Mouse (Mus musculus) midbrain, embryonic 14.5 days (tissue): ENCODE measurements around the gene Asb18. TPM values are rescaled to one million over a fixed set of nuclear protein-coding genes. Genes with fewer than 3 reads are reported as not detected.

Source experiments
- ATAC-seq: fragments of 200-750 bp; cut with Nextera tagmentation; 2 replicates; pipeline ENCODE4 v1.8.0; 2017; ENCODE audit warnings: moderate number of reproducible peaks, moderate library complexity; ENCODE audit not compliant: low FRiP score, low TSS enrichment
- DNase-seq: peaks from one replicate; pipeline ENCODE4 v3.0.0-alpha.2; 2015
- H3K27ac ChIP-seq: fragments of 300-500 bp; sonication (generic); replicated peaks from 2 replicates; pipeline ENCODE4 v1.5.1; 2014; ENCODE audit warnings: mild to moderate bottlenecking, low read depth, low read length, moderate library complexity
- H3K27me3 ChIP-seq: fragments of 300-500 bp; sonication (generic); 2 replicates; pipeline ENCODE4 v1.6.1; 2014; ENCODE audit warnings: low read length, control low read depth, mixed read lengths; ENCODE audit not compliant: control insufficient read depth, insufficient read depth
- H3K36me3 ChIP-seq: fragments of 300-500 bp; sonication (generic); 2 replicates; pipeline ENCODE4 v1.6.1; 2014; ENCODE audit warnings: low read length, control low read depth; ENCODE audit not compliant: control insufficient read depth, insufficient read depth
- H3K4me1 ChIP-seq: fragments of 300-500 bp; sonication (generic); 2 replicates; pipeline ENCODE4 v1.6.1; 2014; ENCODE audit warnings: mild to moderate bottlenecking, antibody characterized with exemption, low read length, control low read depth; ENCODE audit not compliant: control insufficient read depth, insufficient read depth
- H3K4me2 ChIP-seq: fragments of 300-500 bp; sonication (generic); 2 replicates; pipeline ENCODE4 v1.6.1; 2014; ENCODE audit warnings: mild to moderate bottlenecking, low read length, moderate library complexity
- H3K4me3 ChIP-seq: fragments of 300-500 bp; sonication (generic); replicated peaks from 2 replicates; pipeline ENCODE4 v1.5.1; 2014; ENCODE audit warnings: low read depth, low read length
- H3K9ac ChIP-seq: fragments of 300-500 bp; sonication (generic); replicated peaks from 2 replicates; pipeline ENCODE4 v1.6.1; 2014; ENCODE audit warnings: mild to moderate bottlenecking, low read length, moderate library complexity
- H3K9me3 ChIP-seq: fragments of 300-500 bp; sonication (generic); 2 replicates; pipeline ENCODE4 v1.6.1; 2016; ENCODE audit warnings: low read length, control low read depth, mixed read lengths; ENCODE audit not compliant: control insufficient read depth
- WGBS: fragments of 180-500 bp; shearing (Covaris S2); extraction: QIAGEN DNeasy Blood & Tissue Kit; methylation state at CpG from one replicate; pipeline ENCODE4 v1.1.7; 2014; 5-methylcytosine and 5-hydroxymethylcytosine counted together
- polyA plus RNA-seq: library from polyadenylated mRNA; unstranded; fragments of >200 nt; fragmentation: Nextera tagmentation; extraction: Ambion mirVana; gene quantifications from 2 replicates; pipeline ENCODE4 v1.2.1, GENCODE M21; 2014

Asb18 gene
- polyA plus RNA-seq, 1 experiment from 2014 or later, result 0.25 TPM

GRCm38 (mm10) chr1:89933786-89934185, 80.7 kb downstream of the Asb18 start:
- H3K27me3 ChIP-seq, result peaks cover 87% of the 10 kb centered on the region
- no peaks in the 10 kb centered on the region for H3K36me3 ChIP-seq
- ATAC-seq (no peak), DNase-seq (peak; percentile 50)
- no peaks in the 10 kb centered on the region for H3K9me3 ChIP-seq
- no peak overlapping the region for H3K4me3 ChIP-seq
- H3K4me2 ChIP-seq, result no peak overlapping the region
- H3K4me1 ChIP-seq, result peaks cover 13% of the 10 kb centered on the region
- WGBS, result under 1% methylated on average over 21 of the region's 21 CpGs
- no peak overlapping the region for H3K27ac ChIP-seq
- H3K9ac ChIP-seq, result no peak overlapping the region

- peak; percentile 47 for DNase-seq
- H3K4me2 ChIP-seq, result no peak overlapping the region
- whole genome bisulfite sequencing, result under 1% methylated on average over 6 of the region's 6 CpGs
Measured at GRCm38 (mm10) chr1:89933028-89933427, 81.4 kb downstream of the Asb18 start.

GRCm38 (mm10) chr1:89932616-89933015, 81.8 kb downstream of the Asb18 start:
- Histone ChIP-seq H3K9me3 (no peaks in the 10 kb centered on the region), H3K27me3 (peaks cover 87% of the 10 kb centered on the region), H3K36me3 (no peaks in the 10 kb centered on the region), H3K27ac (no peak overlapping the region), H3K4me3 (no peak overlapping the region; the same call in 1 of the 2 replicates), H3K9ac (no peak overlapping the region), H3K4me2 (no peak overlapping the region), H3K4me1 (peaks cover 13% of the 10 kb centered on the region)
- ATAC-seq (no peak), DNase-seq (peak; percentile 43)
- under 1% methylated on average over 16 of the region's 16 CpGs for WGBS

More at GRCm38 (mm10) chr1:89933028-89933427, 81.4 kb downstream of the Asb18 start:
- Histone ChIP-seq H3K9ac (no peak overlapping the region), H3K36me3 (no peaks in the 10 kb centered on the region), H3K4me1 (peaks cover 13% of the 10 kb centered on the region), H3K9me3 (no peaks in the 10 kb centered on the region), H3K27me3 (peaks cover 88% of the 10 kb centered on the region), H3K27ac (no peak overlapping the region), H3K4me3 (no peak overlapping the region)
- ATAC-seq, result no peak

- H3K9ac ChIP-seq, result no peak overlapping the region
- 1% methylated on average over 19 of the region's 19 CpGs for WGBS
- H3K4me3 ChIP-seq, result peak overlapping the region; percentile 34; the same call in 1 of the 2 replicates
- H3K9me3 ChIP-seq, result no peaks in the 10 kb centered on the region
- H3K36me3 ChIP-seq, result no peaks in the 10 kb centered on the region
- peak overlapping the region; percentile 56; the same call in 1 of the 2 replicates for H3K4me2 ChIP-seq
- H3K27ac ChIP-seq, result no peak overlapping the region
- DNase-seq (peak; percentile 43), ATAC-seq (no peak)
- peaks cover 13% of the 10 kb centered on the region for H3K4me1 ChIP-seq
- H3K27me3 ChIP-seq, result peaks cover 87% of the 10 kb centered on the region
Measured at GRCm38 (mm10) chr1:89932021-89932423, 82.4 kb downstream of the Asb18 start.

GRCm38 (mm10) chr1:89931120-89931519, 83.3 kb downstream of the Asb18 start, which contains the start of gene Gbx2:
Gene Gbx2 (minus strand): TSS chr1:89931179.
- DNase-seq (peak; percentile 82), ATAC-seq (peak; percentile 51)
- H3K4me3 ChIP-seq, result peak within 1 kb of the TSS; percentile 34
- under 1% methylated on average over 33 of the region's 33 CpGs for WGBS
- peaks cover 13% of the 10 kb centered on the region for H3K4me1 ChIP-seq
- peak within 1 kb of the TSS; percentile 36 for H3K9ac ChIP-seq
- H3K27ac ChIP-seq, result peak within 1 kb of the TSS; percentile 49; the same call in 1 of the 2 replicates
- H3K27me3 ChIP-seq, result peaks cover 86% of the 10 kb centered on the region
- H3K36me3 ChIP-seq, result no peaks in the 10 kb centered on the region
- peak within 1 kb of the TSS; percentile 56 for H3K4me2 ChIP-seq
- H3K9me3 ChIP-seq, result no peaks in the 10 kb centered on the region

GRCm38 (mm10) chr1:89930551-89930950, 83.9 kb downstream of the Asb18 start:
- Histone ChIP-seq H3K9ac (peak overlapping the region; percentile 36), H3K36me3 (no peaks in the 10 kb centered on the region), H3K27ac (peak overlapping the region; percentile 49; the same call in 1 of the 2 replicates), H3K4me2 (peak overlapping the region; percentile 56), H3K4me3 (peak overlapping the region; percentile 34), H3K27me3 (peaks cover 86% of the 10 kb centered on the region), H3K4me1 (peaks cover 12% of the 10 kb centered on the region), H3K9me3 (no peaks in the 10 kb centered on the region)
- under 1% methylated on average over 45 of the region's 45 CpGs for WGBS
- ATAC-seq (no peak), DNase-seq (peak; percentile 55)

- Histone ChIP-seq H3K27me3 (peaks cover 86% of the 10 kb centered on the region), H3K4me1 (peaks cover 9% of the 10 kb centered on the region; the same call in 1 of the 2 replicates), H3K9me3 (no peaks in the 10 kb centered on the region), H3K36me3 (no peaks in the 10 kb centered on the region), H3K9ac (peak overlapping the region; percentile 36), H3K4me3 (peak overlapping the region; percentile 34), H3K4me2 (peak overlapping the region; percentile 56), H3K27ac (no peak overlapping the region)
- under 1% methylated on average over 55 of the region's 55 CpGs for WGBS
- ATAC-seq, result no peak
- peak; percentile 56 for DNase-seq
Measured at GRCm38 (mm10) chr1:89929721-89930505, 84.6 kb downstream of the Asb18 start.

GRCm38 (mm10) chr1:89929181-89929580, 85.3 kb downstream of the Asb18 start:
- peak; percentile 14 for DNase-seq
- Histone ChIP-seq H3K9ac (no peak overlapping the region; the same call in 1 of the 2 replicates), H3K9me3 (no peaks in the 10 kb centered on the region), H3K4me3 (peak overlapping the region; percentile 20), H3K27me3 (peaks cover 91% of the 10 kb centered on the region), H3K4me1 (peaks cover 9% of the 10 kb centered on the region; the same call in 1 of the 2 replicates), H3K36me3 (no peaks in the 10 kb centered on the region), H3K27ac (no peak overlapping the region), H3K4me2 (peak overlapping the region; percentile 24)
- WGBS, result under 1% methylated on average over 6 of the region's 6 CpGs
- no peak for ATAC-seq
